Mouse (Mus musculus): ENCODE data around the gene Pitx2.
A peak's percentile ranks its signal among the peaks of the same experiment; 100 is the strongest.

The Pitx2 gene

GRCm38 (mm10) chr3:129199609-129200500 lies at the start of gene Pitx2:
TSS of gene Pitx2 (plus strand) at chr3:129199878.
- DNase-seq: no peak

DNA sequence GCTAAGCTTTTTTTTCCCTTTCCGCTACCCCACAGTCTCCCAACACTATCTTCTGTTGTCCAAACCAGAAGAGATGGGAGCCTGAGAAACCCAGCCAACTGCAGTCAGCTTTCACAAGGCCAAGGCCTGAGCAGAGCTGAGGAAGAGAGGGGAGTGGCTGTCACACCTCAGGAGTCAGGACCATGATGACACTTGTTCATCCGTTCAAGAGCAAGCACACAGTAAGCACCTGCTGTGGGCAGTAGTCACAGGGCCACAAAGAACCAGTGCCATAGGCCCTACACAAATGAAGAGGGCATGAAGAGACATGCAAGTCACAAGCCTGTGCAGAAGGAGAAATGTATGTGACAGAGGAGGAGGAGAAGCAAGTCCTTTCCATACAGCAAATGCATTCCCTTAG lies 49.7 kb upstream of the Pitx2 start:
- DNase-seq: no peak

DNA sequence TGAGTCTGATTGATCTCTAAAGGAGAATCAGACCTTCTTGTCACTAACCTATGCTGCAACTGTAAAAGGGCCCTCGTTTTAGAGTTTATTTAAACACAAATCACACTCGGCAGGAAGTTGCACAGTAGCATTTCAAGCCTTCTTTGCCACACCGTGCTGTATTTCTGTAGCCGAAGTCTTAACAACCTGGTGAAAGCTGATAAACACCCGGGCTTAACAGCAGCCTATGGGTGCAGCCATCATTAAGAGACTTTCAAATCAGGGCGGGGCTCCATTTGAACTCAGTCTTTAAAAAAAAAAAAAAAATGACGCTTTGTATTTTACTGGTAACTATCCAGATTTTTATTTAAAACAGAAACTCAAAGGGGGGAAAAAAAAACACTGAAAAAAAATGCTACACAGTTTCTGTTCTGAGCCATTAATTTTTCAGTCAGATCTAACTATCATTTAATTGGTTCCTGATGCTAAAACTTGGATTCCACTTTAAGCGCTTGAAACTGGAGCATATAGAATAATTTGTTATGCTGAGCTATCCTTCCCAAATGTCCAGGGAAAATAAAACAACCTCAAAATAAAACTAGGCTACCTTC lies 48.5 kb upstream of the Pitx2 start:
- no peak for DNase-seq

DNA sequence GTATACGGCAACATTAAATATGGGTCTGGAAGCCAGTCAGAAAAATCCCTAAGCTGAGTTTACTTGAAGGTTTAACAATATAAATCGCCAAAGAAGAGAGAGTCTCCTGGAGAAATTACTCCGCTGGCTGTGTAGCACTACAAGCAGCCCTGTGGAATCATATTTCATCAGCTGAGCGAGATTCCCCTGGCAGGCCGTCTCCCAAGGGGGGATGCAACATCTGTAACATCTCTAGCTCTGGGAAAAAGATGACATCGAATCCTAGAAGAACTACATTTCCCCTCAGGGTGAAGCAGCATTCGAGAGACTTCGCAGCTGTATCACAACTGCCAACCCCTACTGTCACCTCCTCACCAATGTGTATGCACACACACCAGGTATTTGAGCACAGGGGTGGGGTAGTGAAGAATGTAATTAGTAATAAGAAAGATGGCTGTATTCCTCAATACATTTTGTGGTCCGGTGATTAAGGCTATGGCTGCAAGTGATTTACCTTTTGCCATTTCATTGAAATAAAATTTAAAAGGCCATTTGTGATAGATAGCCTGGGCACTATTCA lies 40.8 kb upstream of the Pitx2 start:
- no peak for DNase-seq

- no peak for DNase-seq
Observed at GRCm38 (mm10) chr3:129161333-129162035, 38.2 kb upstream of the Pitx2 start.

GRCm38 (mm10) chr3:129164246-129164645 lies 35.4 kb upstream of the Pitx2 start:
- DNase-seq: no peak

GRCm38 (mm10) chr3:129165715-129166114 lies 34.0 kb upstream of the Pitx2 start:
- DNase-seq: no peak

GRCm38 (mm10) chr3:129166684-129167083 lies 33.0 kb upstream of the Pitx2 start:
- DNase-seq: peak; percentile 48

DNA sequence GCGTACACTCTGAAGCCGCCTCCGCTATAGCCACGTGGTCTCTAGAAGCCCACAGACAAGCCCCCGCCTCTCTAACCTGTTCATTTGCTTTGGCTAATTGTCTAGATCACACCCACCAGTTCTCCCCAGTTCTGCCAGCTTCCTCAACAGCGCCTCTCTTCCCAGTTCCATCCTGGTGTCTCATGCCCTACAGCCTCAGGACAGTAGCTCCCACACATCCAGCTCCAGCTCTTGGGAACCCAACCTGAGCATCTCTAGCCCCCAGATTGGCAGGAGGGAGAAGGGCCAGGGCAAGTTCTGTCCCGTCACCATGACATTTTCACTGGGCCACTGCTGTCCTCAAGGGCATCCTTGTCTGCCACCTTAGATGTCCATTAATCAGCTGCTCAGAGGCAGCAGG lies 29.3 kb upstream of the Pitx2 start:
- no peak for DNase-seq

GRCm38 (mm10) chr3:129171789-129172188 lies 27.9 kb upstream of the Pitx2 start:
- DNase-seq: no peak

DNA sequence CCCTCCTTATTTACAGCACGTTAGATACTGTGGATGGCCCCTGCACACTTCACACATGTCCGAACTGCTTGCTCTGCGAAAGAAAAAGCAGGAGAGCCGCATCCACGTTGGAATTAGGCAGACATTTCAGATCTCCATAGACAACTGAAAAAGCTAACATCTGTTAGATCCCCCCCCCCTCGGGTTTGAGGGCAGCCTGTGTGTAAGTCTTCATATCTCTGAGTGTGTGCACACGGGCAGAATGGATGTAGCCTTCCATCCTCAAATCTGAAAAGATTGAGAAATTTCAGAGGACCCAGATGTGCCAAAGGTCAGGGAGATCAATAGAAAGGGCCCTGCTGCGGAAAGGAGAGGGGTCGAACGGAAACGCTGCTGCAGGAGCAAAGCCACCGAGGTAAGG lies 5.2 kb upstream of the Pitx2 start:
- DNase-seq: no peak

GRCm38 (mm10) chr3:129195036-129195435 lies 4.6 kb upstream of the Pitx2 start:
- DNase-seq: no peak

- DNase-seq: no peak
Observed at GRCm38 (mm10) chr3:129195816-129196549, 3.7 kb upstream of the Pitx2 start.

DNA sequence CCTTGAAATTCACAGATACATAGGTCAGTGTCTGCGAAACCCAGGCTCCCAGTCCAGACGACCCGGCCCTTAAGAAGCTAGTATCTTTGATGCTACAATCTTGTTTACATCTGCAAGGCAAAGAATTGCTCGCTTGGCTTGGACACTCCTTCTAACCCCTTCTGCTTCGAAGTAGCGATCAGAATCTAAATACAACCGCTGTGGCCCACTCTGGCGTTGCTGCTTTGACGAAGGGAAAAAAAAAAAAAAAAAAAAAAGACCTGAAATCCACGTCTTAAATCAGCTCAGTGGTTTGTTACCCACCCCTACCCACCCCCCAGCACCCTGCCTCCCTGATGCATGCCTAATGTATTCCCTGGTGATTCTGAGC lies 3.1 kb upstream of the Pitx2 start:
- no peak for DNase-seq

DNA sequence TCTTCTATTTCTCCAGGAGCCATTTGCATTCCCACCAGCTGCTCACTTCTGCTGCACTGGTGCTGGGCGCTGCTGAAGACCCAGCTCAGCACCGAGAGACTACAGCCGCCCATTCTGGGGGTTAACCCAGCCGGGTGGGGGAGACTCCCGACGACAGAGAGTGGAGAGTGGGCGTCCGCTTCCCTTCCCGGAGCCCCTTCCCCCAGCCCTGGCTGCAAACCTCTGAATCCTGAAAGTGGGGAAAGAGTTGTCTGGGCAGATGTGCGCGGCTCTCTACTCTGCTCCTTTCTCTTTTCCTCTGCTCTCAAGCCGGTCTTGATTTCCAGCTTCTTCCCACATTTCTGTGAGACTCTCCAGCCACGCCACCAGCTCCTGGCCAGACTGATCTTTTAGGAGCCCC lies 2.6 kb upstream of the Pitx2 start:
- no peak for DNase-seq

DNA sequence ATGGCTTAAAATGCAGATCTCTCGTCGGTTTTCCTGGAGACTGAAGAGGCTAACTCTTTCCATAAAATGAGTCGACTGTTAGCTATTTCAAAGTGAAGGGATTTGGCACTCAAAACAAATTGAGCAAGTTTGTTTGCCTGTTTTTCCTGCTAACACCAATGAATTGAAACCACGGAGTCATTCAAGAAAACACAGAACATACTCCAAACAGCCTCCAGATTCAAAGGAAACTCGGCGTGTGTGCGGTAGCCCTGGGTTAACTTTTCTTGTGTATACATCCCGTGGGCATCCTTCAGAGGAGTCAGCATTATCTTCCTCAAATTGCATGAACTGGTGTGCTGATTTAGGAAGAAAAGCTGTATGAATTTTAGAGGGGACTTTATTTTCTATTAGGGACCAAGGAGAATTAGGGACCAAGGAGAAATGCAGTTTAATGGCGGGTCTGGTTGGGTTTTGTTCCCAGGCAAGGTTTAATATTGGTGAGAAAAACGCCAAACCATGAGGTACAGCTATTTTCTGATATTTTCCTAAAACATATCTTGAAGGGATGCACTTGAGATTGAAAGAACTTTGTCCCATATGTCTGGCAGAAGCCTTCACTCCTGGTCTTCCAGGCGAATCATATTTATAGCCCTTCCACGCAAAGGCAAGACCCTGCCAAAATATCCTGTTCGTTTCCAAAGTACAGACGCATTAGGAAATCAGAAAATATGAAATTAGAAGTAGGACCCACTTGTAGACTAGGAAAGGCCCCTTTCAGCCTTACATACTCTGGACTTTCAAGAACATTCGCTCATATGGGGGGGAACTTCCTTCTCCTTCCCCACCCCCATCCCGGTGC lies 1.7 kb upstream of the Pitx2 start:
- no peak for DNase-seq

- no peak for DNase-seq
Observed at GRCm38 (mm10) chr3:129198627-129198903, 1.1 kb upstream of the Pitx2 start.

- DNase-seq: no peak
Observed at GRCm38 (mm10) chr3:129199160-129199608, 494 bp upstream of the Pitx2 start.

DNA sequence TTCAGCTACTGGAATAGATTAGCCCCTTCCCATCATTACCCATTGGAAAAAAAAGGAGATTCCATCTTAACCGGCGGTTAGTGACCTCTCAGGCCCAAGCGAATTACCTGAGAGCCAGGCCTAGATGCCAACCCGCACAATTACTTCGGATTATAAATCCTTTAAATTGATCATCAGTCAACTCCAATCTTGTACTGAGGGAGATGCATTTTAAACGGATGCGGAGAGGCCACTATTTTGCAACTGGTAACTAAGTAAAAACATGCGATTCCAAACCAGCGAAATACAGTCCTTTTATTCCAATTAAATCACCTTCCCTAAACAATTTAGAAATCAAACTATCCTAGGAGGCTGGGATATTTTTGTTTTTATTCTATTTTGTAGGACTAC lies 818 bp downstream of the Pitx2 start:
- no peak for DNase-seq

DNA sequence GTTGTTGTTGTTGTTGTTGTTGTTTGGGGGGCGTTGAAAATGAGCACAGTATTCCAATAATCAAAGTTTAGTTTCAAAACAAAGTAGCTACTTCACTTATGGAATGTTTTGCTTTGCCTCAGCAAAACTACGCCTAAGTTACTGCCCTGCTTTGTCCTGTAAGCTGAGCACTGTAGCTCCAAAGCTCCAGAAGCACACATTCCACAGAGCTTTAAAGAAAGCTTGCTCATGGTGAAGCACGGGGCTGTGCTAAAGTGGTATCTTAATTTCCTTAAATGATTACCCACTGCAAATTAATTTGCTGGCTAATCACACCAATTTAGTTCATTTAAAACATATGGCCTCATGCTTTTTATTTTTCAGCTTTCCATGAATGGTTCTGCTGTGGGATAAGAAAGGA lies 1.5 kb downstream of the Pitx2 start:
- DNase-seq: no peak

DNA sequence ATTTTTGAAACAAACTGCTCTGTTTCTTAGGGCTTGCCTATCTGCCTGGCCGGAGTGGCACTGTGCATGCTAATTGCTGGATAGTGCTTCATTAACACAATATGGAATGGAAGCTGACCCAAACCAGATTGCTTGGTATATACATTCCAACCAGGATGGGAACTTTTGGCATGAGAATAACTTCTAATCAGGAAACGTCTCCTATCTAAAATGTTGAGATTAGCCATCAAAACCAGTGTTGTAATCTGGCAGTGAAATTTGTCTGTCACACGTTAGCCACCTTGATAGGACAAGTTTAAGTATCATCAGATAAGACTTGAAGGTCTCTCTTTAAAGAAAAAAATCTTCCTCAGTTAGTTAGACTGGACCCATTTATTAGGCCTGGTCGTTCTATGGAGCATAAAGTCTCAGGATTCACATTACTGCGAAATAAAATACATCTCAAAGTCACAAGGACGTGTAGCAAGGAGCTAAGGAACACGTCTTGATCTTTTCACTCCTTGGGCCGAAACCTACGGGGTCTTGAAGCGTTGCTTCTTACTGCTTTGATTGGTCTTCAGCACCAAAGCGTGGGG lies 2.1 kb downstream of the Pitx2 start:
- DNase-seq: no peak
